Mouse (Mus musculus): ENCODE measurements around the gene Aloxe3.

Aloxe3 gene

GRCm38 (mm10) chr11:69095511-69096231 lies 30.0 kb upstream of the Aloxe3 start:
- DNase-seq (ENCODE audit: low spot score in 2 of 2): peak; percentile 40 to 65

- DNase-seq (ENCODE audit: low spot score in 2 of 2): no peak
Measured at GRCm38 (mm10) chr11:69096360-69096986, 29.2 kb upstream of the Aloxe3 start.

- DNase-seq (ENCODE audit: low spot score in 2 of 2): peak; percentile 90 to 93
Measured at GRCm38 (mm10) chr11:69096987-69097900, 28.5 kb upstream of the Aloxe3 start.

- peak; percentile 63 to 65 for DNase-seq (ENCODE audit: low spot score in 2 of 2)
Measured at GRCm38 (mm10) chr11:69098039-69098761, 27.5 kb upstream of the Aloxe3 start.

GRCm38 (mm10) chr11:69098762-69099091 lies 27.0 kb upstream of the Aloxe3 start:
- peak; percentile 96 to 97 for DNase-seq (ENCODE audit: low spot score in 2 of 2)

GRCm38 (mm10) chr11:69099177-69099914 lies 26.4 kb upstream of the Aloxe3 start:
- no peak for DNase-seq (ENCODE audit: low spot score in 2 of 2)

GRCm38 (mm10) chr11:69099915-69100345 lies 25.8 kb upstream of the Aloxe3 start:
- peak; percentile 88 to 91 for DNase-seq (ENCODE audit: low spot score in 2 of 2)

- DNase-seq (ENCODE audit: low spot score in 2 of 2): no peak
Measured at GRCm38 (mm10) chr11:69100639-69101360, 24.9 kb upstream of the Aloxe3 start.

- DNase-seq (ENCODE audit: low spot score in 2 of 2): no peak
Measured at GRCm38 (mm10) chr11:69101604-69102402, 23.9 kb upstream of the Aloxe3 start.

GRCm38 (mm10) chr11:69102403-69102725 lies 23.3 kb upstream of the Aloxe3 start:
- DNase-seq (ENCODE audit: low spot score in 2 of 2): no peak

- DNase-seq (ENCODE audit: low spot score in 2 of 2): no peak
Measured at GRCm38 (mm10) chr11:69103121-69103520, 22.6 kb upstream of the Aloxe3 start.

- DNase-seq (ENCODE audit: low spot score in 2 of 2): no peak
Measured at GRCm38 (mm10) chr11:69103531-69104435, 21.9 kb upstream of the Aloxe3 start.

GRCm38 (mm10) chr11:69104487-69104886 lies 21.2 kb upstream of the Aloxe3 start:
- DNase-seq (ENCODE audit: low spot score in 2 of 2): no peak

- no peak for DNase-seq (ENCODE audit: low spot score in 2 of 2)
Measured at GRCm38 (mm10) chr11:69105227-69105626, 20.5 kb upstream of the Aloxe3 start.

GRCm38 (mm10) chr11:69105796-69106195 lies 19.9 kb upstream of the Aloxe3 start:
- DNase-seq (ENCODE audit: low spot score in 2 of 2): no peak

GRCm38 (mm10) chr11:69106299-69106698 lies 19.4 kb upstream of the Aloxe3 start:
- DNase-seq (ENCODE audit: low spot score in 2 of 2): no peak

GRCm38 (mm10) chr11:69106842-69107241 lies 18.9 kb upstream of the Aloxe3 start:
- DNase-seq (ENCODE audit: low spot score in 2 of 2): no peak

GRCm38 (mm10) chr11:69107676-69108075 lies 18.0 kb upstream of the Aloxe3 start:
- DNase-seq (ENCODE audit: low spot score in 2 of 2): no peak

GRCm38 (mm10) chr11:69108223-69108622 lies 17.5 kb upstream of the Aloxe3 start:
- DNase-seq (ENCODE audit: low spot score in 2 of 2): no peak

Data from natural killer cell, adult 2 months (primary cell).